Mouse (Mus musculus): ENCODE results near the gene Lrrc3c. TPM values are rescaled to one million over a fixed set of nuclear protein-coding genes. Genes with fewer than 3 reads are reported as not detected.
"Not testable (repeated sequence)": the region's sequence is repeated elsewhere in the genome, so short reads cannot be mapped to it uniquely, and the experiment has no call there.

Lrrc3c gene
- polyA plus RNA-seq, 1 experiment from 2014 or later = not detected

- no peak overlapping the region for H3K27ac ChIP-seq
- WGBS = 96% methylated on average over 13 of the region's 13 CpGs
- H3K4me1 ChIP-seq = no peaks in the 10 kb centered on the region
- no peaks in the 10 kb centered on the region for H3K27me3 ChIP-seq (ENCODE audit: low read depth, poor library complexity, severe bottlenecking)
- no peak for DNase-seq (ENCODE audit: low spot score)
- no peaks in the 10 kb centered on the region for H3K36me3 ChIP-seq
- H3K4me3 ChIP-seq = no peak overlapping the region
- H3K9me3 ChIP-seq (replicated peaks) = no peaks in the 10 kb centered on the region
These were observed 22.7 kb downstream of the Lrrc3c start for GRCm38 (mm10) chr11:98620791-98621190.

- not testable (repeated sequence) for H3K4me1 ChIP-seq; H3K27me3 ChIP-seq (ENCODE audit: low read depth, poor library complexity, severe bottlenecking); H3K27ac ChIP-seq; H3K36me3 ChIP-seq; DNase-seq (ENCODE audit: low spot score); H3K9me3 ChIP-seq (replicated peaks); H3K4me3 ChIP-seq
- WGBS = 81% methylated on average over 6 of the region's 6 CpGs
These were observed 25.9 kb downstream of the Lrrc3c start for GRCm38 (mm10) chr11:98623981-98624380.

- not testable (repeated sequence) for DNase-seq (ENCODE audit: low spot score); H3K9me3 ChIP-seq (replicated peaks); H3K4me3 ChIP-seq; H3K36me3 ChIP-seq; H3K27me3 ChIP-seq (ENCODE audit: low read depth, poor library complexity, severe bottlenecking); H3K4me1 ChIP-seq; H3K27ac ChIP-seq
- 98% methylated on average over 2 of the region's 2 CpGs for WGBS
These were observed 26.3 kb downstream of the Lrrc3c start for GRCm38 (mm10) chr11:98624381-98624780.

- H3K4me3 ChIP-seq = no peak within 1 kb of the TSS
- no peak for DNase-seq (ENCODE audit: low spot score)
- H3K36me3 ChIP-seq = no peaks in the 10 kb centered on the region
- H3K4me1 ChIP-seq = no peaks in the 10 kb centered on the region
- 90% methylated on average over 10 of the region's 10 CpGs for WGBS
- H3K27me3 ChIP-seq (ENCODE audit: low read depth, poor library complexity, severe bottlenecking) = 0 out of 2 replicates have a peak, but pooled peaks cover 3% of the 10 kb centered on the region
- H3K27ac ChIP-seq = no peak within 1 kb of the TSS
- H3K9me3 ChIP-seq (replicated peaks) = no peaks in the 10 kb centered on the region
These were observed 27.7 kb downstream of the Lrrc3c start, which contains the start of the genes Gm12355 and Gsdma3 for GRCm38 (mm10) chr11:98625611-98626410. Gm12355 (minus strand) TSS chr11:98625661. Gsdma3 (plus strand) TSS chr11:98626360.

- Histone ChIP-seq H3K27ac (no peak overlapping the region), H3K4me1 (no peaks in the 10 kb centered on the region), H3K9me3 (replicated peaks) (no peaks in the 10 kb centered on the region), H3K36me3 (no peaks in the 10 kb centered on the region), H3K27me3 (ENCODE audit: low read depth, poor library complexity, severe bottlenecking) (0 out of 2 replicates have a peak, but pooled peaks cover 5% of the 10 kb centered on the region), H3K4me3 (no peak overlapping the region)
- 95% methylated on average over 3 of the region's 3 CpGs for WGBS
- DNase-seq (ENCODE audit: low spot score) = no peak
These were observed 30.6 kb downstream of the Lrrc3c start for GRCm38 (mm10) chr11:98628706-98629105.

- Histone ChIP-seq H3K27ac (no peak overlapping the region), H3K36me3 (no peaks in the 10 kb centered on the region), H3K4me3 (no peak overlapping the region), H3K4me1 (no peaks in the 10 kb centered on the region), H3K9me3 (replicated peaks) (no peaks in the 10 kb centered on the region), H3K27me3 (ENCODE audit: low read depth, poor library complexity, severe bottlenecking) (0 out of 2 replicates have a peak, but pooled peaks cover 5% of the 10 kb centered on the region)
- DNase-seq (ENCODE audit: low spot score) = no peak
- WGBS = 89% methylated on average over 5 of the region's 5 CpGs
These were observed 32.6 kb downstream of the Lrrc3c start for GRCm38 (mm10) chr11:98630646-98631045.

- WGBS = 36% methylated on average over 10 of the region's 10 CpGs
- not testable (repeated sequence) for H3K27ac ChIP-seq; H3K27me3 ChIP-seq (ENCODE audit: low read depth, poor library complexity, severe bottlenecking); H3K9me3 ChIP-seq (replicated peaks); H3K4me1 ChIP-seq; H3K4me3 ChIP-seq; H3K36me3 ChIP-seq
- peak; percentile 37 for DNase-seq (ENCODE audit: low spot score)
These were observed 37.4 kb downstream of the Lrrc3c start for GRCm38 (mm10) chr11:98635312-98635970.

GRCm38 (mm10) chr11:98637501-98637900 lies 39.4 kb downstream of the Lrrc3c start:
- 89% methylated on average over 1 of the region's 1 CpGs for WGBS
- H3K9me3 ChIP-seq (replicated peaks) = no peaks in the 10 kb centered on the region
- no peak for DNase-seq (ENCODE audit: low spot score)
- no peak overlapping the region for H3K27ac ChIP-seq
- H3K36me3 ChIP-seq = no peaks in the 10 kb centered on the region
- no peaks in the 10 kb centered on the region for H3K27me3 ChIP-seq (ENCODE audit: low read depth, poor library complexity, severe bottlenecking)
- H3K4me1 ChIP-seq = no peaks in the 10 kb centered on the region
- H3K4me3 ChIP-seq = no peak overlapping the region

- H3K4me1 ChIP-seq = no peaks in the 10 kb centered on the region
- H3K4me3 ChIP-seq = no peak overlapping the region
- 70% methylated on average over 5 of the region's 5 CpGs for WGBS
- DNase-seq (ENCODE audit: low spot score) = no peak
- no peak overlapping the region for H3K27ac ChIP-seq
- H3K36me3 ChIP-seq = no peaks in the 10 kb centered on the region
- H3K9me3 ChIP-seq (replicated peaks) = no peaks in the 10 kb centered on the region
- H3K27me3 ChIP-seq (ENCODE audit: low read depth, poor library complexity, severe bottlenecking) = no peaks in the 10 kb centered on the region
These were observed 42.0 kb downstream of the Lrrc3c start for GRCm38 (mm10) chr11:98640091-98640490.

GRCm38 (mm10) chr11:98644757-98645156 lies 46.7 kb downstream of the Lrrc3c start:
- 84% methylated on average over 3 of the region's 3 CpGs for WGBS

GRCm38 (mm10) chr11:98645946-98646345 lies 47.9 kb downstream of the Lrrc3c start:
- Histone ChIP-seq H3K27ac (no peak overlapping the region), H3K36me3 (no peaks in the 10 kb centered on the region), H3K4me3 (no peak overlapping the region), H3K9me3 (replicated peaks) (no peaks in the 10 kb centered on the region), H3K4me1 (no peaks in the 10 kb centered on the region), H3K27me3 (ENCODE audit: low read depth, poor library complexity, severe bottlenecking) (peaks cover 6% of the 10 kb centered on the region; the same call in 1 of the 2 replicates)
- 84% methylated on average over 2 of the region's 2 CpGs for WGBS
- DNase-seq (ENCODE audit: low spot score) = no peak

More at GRCm38 (mm10) chr11:98644757-98645156, 46.7 kb downstream of the Lrrc3c start:
- no peak for DNase-seq (ENCODE audit: low spot score)
- Histone ChIP-seq H3K36me3 (no peaks in the 10 kb centered on the region), H3K27me3 (ENCODE audit: low read depth, poor library complexity, severe bottlenecking) (no peaks in the 10 kb centered on the region; the same call in 1 of the 2 replicates), H3K4me3 (no peak overlapping the region), H3K9me3 (replicated peaks) (no peaks in the 10 kb centered on the region), H3K4me1 (no peaks in the 10 kb centered on the region), H3K27ac (no peak overlapping the region)

GRCm38 (mm10) chr11:98646459-98646858 lies 48.4 kb downstream of the Lrrc3c start, which contains the start of gene Gsdma2:
Gsdma2 (plus strand) TSS chr11:98646759.
- no peaks in the 10 kb centered on the region for H3K4me1 ChIP-seq
- no peak within 1 kb of the TSS for H3K27ac ChIP-seq
- no peak within 1 kb of the TSS for H3K4me3 ChIP-seq
- H3K9me3 ChIP-seq (replicated peaks) = no peaks in the 10 kb centered on the region
- no peak for DNase-seq (ENCODE audit: low spot score)
- peaks cover 6% of the 10 kb centered on the region; the same call in 1 of the 2 replicates for H3K27me3 ChIP-seq (ENCODE audit: low read depth, poor library complexity, severe bottlenecking)
- 74% methylated on average over 2 of the region's 2 CpGs for WGBS
- H3K36me3 ChIP-seq = no peaks in the 10 kb centered on the region

Data from limb, embryonic 10.5 days (tissue).